Mouse (Mus musculus) E14TG2a.4 (cell line): ENCODE data around the gene Oprl1.

Source experiments
- CTCF ChIP-seq: conservative IDR thresholded peaks from 2 replicates; pipeline ENCODE4 v1.5.1; 2014; ENCODE audit warnings: low read length
- NANOG ChIP-seq: IDR thresholded peaks from 2 replicates; pipeline ENCODE4 v1.6.1; 2014; ENCODE audit warnings: borderline replicate concordance, low read length, mixed read lengths

DNA sequence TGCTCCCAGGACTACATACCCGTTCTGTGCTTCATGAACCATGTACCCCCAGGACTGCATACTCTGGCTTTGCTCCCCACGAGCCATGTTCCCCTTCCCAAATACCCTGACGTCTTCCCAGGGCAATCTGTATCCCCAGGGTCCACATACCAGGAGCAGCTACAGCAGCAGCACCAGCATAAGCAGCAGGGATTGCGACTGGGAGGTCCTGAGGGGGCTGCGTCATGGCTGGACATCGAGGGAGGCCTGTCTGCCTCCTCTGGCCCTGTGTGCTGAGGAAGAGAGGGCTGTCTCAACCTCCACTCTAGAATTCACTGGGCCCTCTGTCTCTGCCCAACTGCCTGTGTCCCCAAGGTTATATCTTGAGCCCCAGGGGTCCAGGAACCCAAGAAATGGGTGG lies 23.7 kb upstream of the Oprl1 start:
- no peak for TF ChIP-seq CTCF
- TF ChIP-seq NANOG = no peak
